Mouse (Mus musculus) limb, embryonic 10.5 days (tissue): ENCODE results near the gene Gli1. TPM values are rescaled to one million over a fixed set of nuclear protein-coding genes. Genes with fewer than 3 reads are reported as not detected.
A peak's percentile ranks its signal among the peaks of the same experiment; 100 is the strongest.
"Not testable (repeated sequence)": the region's sequence is repeated elsewhere in the genome, so short reads cannot be mapped to it uniquely, and the experiment has no call there.

Source experiments
- DNase-seq: peaks from one replicate; pipeline ENCODE4 v3.0.0-alpha.2; 2017; ENCODE audit warnings: low spot score
- H3K27ac ChIP-seq: fragments of 300-500 bp; sonication (generic); 2 replicates; pipeline ENCODE4 v1.5.1; 2016; ENCODE audit warnings: mild to moderate bottlenecking
- H3K27me3 ChIP-seq: fragments of 300-500 bp; sonication (generic); 2 replicates; pipeline ENCODE4 v1.6.1; 2016; ENCODE audit warnings: low read depth, mild to moderate bottlenecking; ENCODE audit not compliant: poor library complexity, severe bottlenecking
- H3K36me3 ChIP-seq: fragments of 300-500 bp; sonication (generic); 2 replicates; pipeline ENCODE4 v1.6.1; 2016; ENCODE audit warnings: mild to moderate bottlenecking, moderate library complexity
- H3K4me1 ChIP-seq: fragments of 300-500 bp; sonication (generic); 2 replicates; pipeline ENCODE4 v1.6.1; 2016
- H3K4me3 ChIP-seq: fragments of 300-500 bp; sonication (generic); 2 replicates; pipeline ENCODE4 v1.5.1; 2016; ENCODE audit warnings: mild to moderate bottlenecking, moderate library complexity
- H3K9me3 ChIP-seq: fragments of 300-500 bp; sonication (generic); replicated peaks from 2 replicates; pipeline ENCODE4 v1.6.1; 2016; ENCODE audit warnings: mild to moderate bottlenecking
- WGBS: fragments of 180-500 bp; shearing (Covaris S2); methylation state at CpG from one replicate; pipeline ENCODE4 v1.1.7; 2016; 5-methylcytosine and 5-hydroxymethylcytosine counted together
- polyA plus RNA-seq: library from polyadenylated mRNA; unstranded; fragments of >200 nt; fragmentation: Nextera tagmentation; extraction: Ambion mirVana; gene quantifications from 2 replicates; pipeline ENCODE4 v1.2.1, GENCODE M21; 2016

Gli1 gene
- polyA plus RNA-seq, 1 experiment from 2014 or later, result 10.9 TPM

GRCm38 (mm10) chr10:127311476-127312355 lies 30.1 kb downstream of the Gli1 start, which contains the start of gene Mars:
Gene Mars, minus strand, starts transcription at chr10:127311786.
- Histone ChIP-seq H3K27ac (peak within 1 kb of the TSS; percentile 89), H3K9me3 (no peaks in the 10 kb centered on the region), H3K36me3 (peaks cover 34% of the 10 kb centered on the region), H3K4me3 (peak within 1 kb of the TSS; percentile 96), H3K27me3 (no peaks in the 10 kb centered on the region), H3K4me1 (peaks cover 15% of the 10 kb centered on the region)
- under 1% methylated on average over 65 of the region's 65 CpGs for WGBS
- peak; percentile 94 for DNase-seq

DNA sequence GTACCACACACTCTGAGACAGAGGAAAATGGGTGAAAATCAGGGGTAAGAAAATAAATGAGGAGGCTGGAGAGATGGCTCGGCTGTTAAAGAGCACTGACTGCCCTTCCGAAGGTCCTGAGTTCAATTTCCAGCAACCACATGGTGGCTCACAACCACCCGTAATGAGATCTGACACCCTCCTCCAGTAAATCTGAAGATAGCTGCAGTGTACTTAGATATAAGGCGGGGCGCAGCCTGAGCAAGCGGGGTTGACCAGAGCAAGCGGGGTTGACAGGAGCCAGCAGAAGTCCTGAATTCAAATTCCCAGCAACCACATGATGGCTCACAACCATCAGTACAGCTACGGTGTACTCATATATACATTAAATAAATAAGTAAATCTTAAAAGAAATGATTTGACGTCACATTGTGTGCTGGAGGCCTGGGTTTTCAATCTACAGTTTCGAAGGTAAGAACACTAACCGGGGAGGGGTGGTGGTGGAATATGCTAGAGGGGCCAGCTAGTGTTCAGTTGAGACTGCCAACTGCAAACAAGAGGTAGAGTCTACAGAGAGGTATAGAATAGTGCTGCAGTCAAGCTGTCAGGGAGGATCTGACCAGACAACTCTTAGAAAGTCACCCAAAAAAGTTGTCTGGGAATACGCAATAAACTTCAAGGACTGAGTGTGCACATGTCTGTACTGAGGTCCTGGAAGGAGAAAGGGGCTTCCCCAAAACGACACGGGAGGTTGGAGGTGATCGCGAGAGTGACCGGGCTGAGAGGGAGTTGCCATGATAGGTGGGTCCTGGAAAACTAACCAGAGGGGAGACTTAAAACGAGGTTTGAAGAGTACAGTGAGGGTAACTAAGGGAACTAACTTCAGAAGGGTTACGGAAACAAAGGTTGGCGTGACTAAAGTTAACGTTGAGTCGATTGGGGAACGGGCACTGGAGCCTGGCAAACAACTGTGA lies 31.0 kb downstream of the Gli1 start:
- peak overlapping the region; percentile 96 for H3K4me3 ChIP-seq
- 39% methylated on average over 23 of the region's 23 CpGs for WGBS

GRCm38 (mm10) chr10:127309167-127309566 lies 32.6 kb downstream of the Gli1 start:
- H3K4me1 ChIP-seq, result peaks cover 15% of the 10 kb centered on the region
- not testable (repeated sequence) for H3K9me3 ChIP-seq, H3K27ac ChIP-seq, H3K4me3 ChIP-seq, H3K27me3 ChIP-seq, DNase-seq
- WGBS, result 91% methylated on average over 3 of the region's 3 CpGs
- H3K36me3 ChIP-seq, result peaks cover 60% of the 10 kb centered on the region

More for the DNA sequence above, 31.0 kb downstream of the Gli1 start:
- H3K9me3 ChIP-seq, result no peaks in the 10 kb centered on the region
- H3K27ac ChIP-seq, result peak overlapping the region; percentile 89
- no peak for DNase-seq
- peaks cover 43% of the 10 kb centered on the region for H3K36me3 ChIP-seq
- H3K27me3 ChIP-seq, result no peaks in the 10 kb centered on the region
- H3K4me1 ChIP-seq, result peaks cover 15% of the 10 kb centered on the region

DNA sequence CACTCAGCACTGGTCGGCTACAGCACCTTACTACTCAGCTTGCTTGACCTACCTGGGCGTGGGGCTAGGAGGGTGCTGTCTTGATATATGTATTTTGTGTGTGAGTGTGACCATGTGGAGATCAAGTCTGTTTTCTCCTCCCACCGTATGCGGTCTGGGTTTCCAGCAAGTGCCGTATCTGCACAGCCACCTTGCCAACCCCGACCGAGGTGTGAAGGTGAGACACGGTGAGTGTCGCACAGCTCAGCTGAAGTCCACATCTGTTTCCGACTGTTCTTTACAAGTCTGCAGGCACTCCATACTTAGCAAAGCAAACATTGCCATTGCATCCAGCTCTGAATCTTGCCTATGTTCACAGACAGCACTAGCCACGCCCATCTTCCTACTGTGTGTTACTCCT lies 38.6 kb downstream of the Gli1 start:
- H3K9me3 ChIP-seq, result no peaks in the 10 kb centered on the region
- WGBS, result 95% methylated on average over 11 of the region's 11 CpGs
- H3K4me1 ChIP-seq, result no peaks in the 10 kb centered on the region
- no peak for DNase-seq
- H3K27me3 ChIP-seq, result no peaks in the 10 kb centered on the region
- H3K36me3 ChIP-seq, result peaks cover 99% of the 10 kb centered on the region
- no peak overlapping the region for H3K27ac ChIP-seq
- H3K4me3 ChIP-seq, result no peak overlapping the region

DNA sequence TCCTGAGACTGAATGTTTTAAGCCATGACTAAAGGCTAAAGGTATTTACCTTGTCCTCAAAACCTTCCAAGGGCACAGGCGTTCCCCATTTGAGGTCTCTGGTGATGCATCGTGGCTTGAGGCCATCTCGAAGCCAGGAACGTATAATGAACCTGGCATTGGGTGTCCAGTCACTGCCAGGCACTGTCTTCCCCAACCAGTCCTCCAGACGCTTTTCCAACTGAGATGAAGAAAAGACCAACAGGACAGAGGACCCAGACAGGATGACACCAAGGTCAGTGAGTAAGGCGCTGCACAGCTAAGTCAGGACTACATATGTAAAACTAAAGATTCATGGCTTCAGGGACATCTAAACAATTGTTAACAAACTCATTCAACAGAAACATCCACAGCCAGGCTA lies 41.4 kb downstream of the Gli1 start:
- H3K4me3 ChIP-seq, result no peak overlapping the region
- no peak for DNase-seq
- no peaks in the 10 kb centered on the region for H3K27me3 ChIP-seq
- no peaks in the 10 kb centered on the region for H3K4me1 ChIP-seq
- H3K27ac ChIP-seq, result no peak overlapping the region
- peaks cover 99% of the 10 kb centered on the region for H3K36me3 ChIP-seq
- 95% methylated on average over 6 of the region's 6 CpGs for WGBS
- H3K9me3 ChIP-seq, result no peaks in the 10 kb centered on the region

- Histone ChIP-seq H3K36me3 (peaks cover 98% of the 10 kb centered on the region), H3K27ac (no peak overlapping the region), H3K4me1 (peaks cover 4% of the 10 kb centered on the region), H3K9me3 (no peaks in the 10 kb centered on the region), H3K27me3 (no peaks in the 10 kb centered on the region), H3K4me3 (no peak overlapping the region)
- WGBS, result 93% methylated on average over 16 of the region's 16 CpGs
- no peak for DNase-seq
Measured at GRCm38 (mm10) chr10:127297015-127297871, 44.5 kb downstream of the Gli1 start.

GRCm38 (mm10) chr10:127295986-127296794 lies 45.6 kb downstream of the Gli1 start:
- H3K9me3 ChIP-seq, result no peaks in the 10 kb centered on the region
- H3K4me1 ChIP-seq, result peaks cover 14% of the 10 kb centered on the region
- H3K27me3 ChIP-seq, result no peaks in the 10 kb centered on the region
- 93% methylated on average over 24 of the region's 24 CpGs for WGBS
- H3K36me3 ChIP-seq, result peaks cover 91% of the 10 kb centered on the region
- H3K27ac ChIP-seq, result no peak overlapping the region
- no peak for DNase-seq
- H3K4me3 ChIP-seq, result no peak overlapping the region

- H3K27ac ChIP-seq, result no peak overlapping the region
- H3K4me1 ChIP-seq, result peaks cover 21% of the 10 kb centered on the region
- no peaks in the 10 kb centered on the region for H3K9me3 ChIP-seq
- DNase-seq, result no peak
- WGBS, result 93% methylated on average over 10 of the region's 10 CpGs
- no peaks in the 10 kb centered on the region for H3K27me3 ChIP-seq
- H3K4me3 ChIP-seq, result no peak overlapping the region
- H3K36me3 ChIP-seq, result peaks cover 79% of the 10 kb centered on the region
Measured at GRCm38 (mm10) chr10:127294895-127295510, 46.8 kb downstream of the Gli1 start.

DNA sequence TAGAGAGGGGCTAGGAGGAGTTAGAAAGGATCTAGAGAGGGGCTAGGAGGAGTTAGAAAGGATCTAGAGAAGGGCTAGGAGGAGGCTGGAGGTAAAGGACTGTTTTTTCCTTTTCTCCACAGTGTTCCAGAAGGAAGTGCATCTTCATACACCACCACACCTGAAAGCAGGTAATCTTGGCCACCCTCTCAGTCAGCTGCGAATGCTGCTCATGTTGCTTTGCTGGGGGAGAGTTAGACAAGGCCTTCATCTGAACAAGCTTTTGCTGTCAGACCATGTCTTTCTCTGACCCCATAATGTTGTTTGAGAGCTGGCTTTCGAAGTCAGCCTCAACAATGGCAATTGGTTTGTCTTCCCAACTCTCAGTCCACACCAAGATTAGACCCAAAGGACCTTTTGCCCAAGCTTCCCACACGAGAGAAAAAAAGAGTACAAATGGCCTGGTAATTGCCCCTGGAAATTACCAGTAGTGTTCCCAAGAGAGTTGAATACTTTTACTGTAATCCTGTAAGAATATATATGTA lies 48.1 kb downstream of the Gli1 start:
- Histone ChIP-seq H3K27ac (no peak overlapping the region), H3K4me3 (no peak overlapping the region), H3K4me1 (peaks cover 34% of the 10 kb centered on the region), H3K27me3 (no peaks in the 10 kb centered on the region), H3K36me3 (peaks cover 66% of the 10 kb centered on the region), H3K9me3 (no peaks in the 10 kb centered on the region)
- no peak for DNase-seq
- 82% methylated on average over 3 of the region's 3 CpGs for WGBS

GRCm38 (mm10) chr10:127292987-127293538 lies 48.7 kb downstream of the Gli1 start:
- H3K27me3 ChIP-seq, result no peaks in the 10 kb centered on the region
- no peak overlapping the region for H3K4me3 ChIP-seq
- no peak overlapping the region for H3K27ac ChIP-seq
- H3K4me1 ChIP-seq, result peaks cover 34% of the 10 kb centered on the region
- peaks cover 61% of the 10 kb centered on the region for H3K36me3 ChIP-seq
- 92% methylated on average over 6 of the region's 6 CpGs for WGBS
- no peaks in the 10 kb centered on the region for H3K9me3 ChIP-seq
- DNase-seq, result no peak
